Mouse (Mus musculus): ENCODE data around the gene Rrp12. TPM values are rescaled to one million over a fixed set of nuclear protein-coding genes. Genes with fewer than 3 reads are reported as not detected.
"Not testable (repeated sequence)": the region's sequence is repeated elsewhere in the genome, so short reads cannot be mapped to it uniquely, and the experiment has no call there.

Rrp12 gene
- total RNA-seq, 4 experiments from 2014 or later: 15.8 to 17.9 (median 17.0) TPM

- DNase-seq: no peak
These were observed 10.5 kb upstream of the Rrp12 start for GRCm38 (mm10) chr19:41906311-41907078.

DNA sequence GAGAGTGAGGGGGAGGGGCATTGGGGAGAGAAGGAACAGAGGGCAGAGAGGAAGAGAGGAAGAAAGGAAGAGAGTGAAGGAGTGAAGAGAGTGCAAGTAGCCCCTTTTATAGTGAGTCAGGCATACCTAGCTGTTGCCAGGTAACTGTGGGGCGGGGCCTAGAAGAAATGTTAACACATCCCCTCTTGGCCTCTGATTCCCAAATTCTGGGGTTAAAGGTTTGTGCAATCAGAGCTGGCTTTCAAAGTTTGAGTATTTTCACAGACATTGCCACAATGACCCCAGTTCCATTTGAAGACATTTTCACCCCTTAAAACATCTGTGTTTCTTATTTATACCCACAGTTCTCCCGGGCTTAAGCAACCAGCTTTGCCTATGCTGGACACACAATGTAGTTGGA lies 9.3 kb upstream of the Rrp12 start:
- no peak for DNase-seq

DNA sequence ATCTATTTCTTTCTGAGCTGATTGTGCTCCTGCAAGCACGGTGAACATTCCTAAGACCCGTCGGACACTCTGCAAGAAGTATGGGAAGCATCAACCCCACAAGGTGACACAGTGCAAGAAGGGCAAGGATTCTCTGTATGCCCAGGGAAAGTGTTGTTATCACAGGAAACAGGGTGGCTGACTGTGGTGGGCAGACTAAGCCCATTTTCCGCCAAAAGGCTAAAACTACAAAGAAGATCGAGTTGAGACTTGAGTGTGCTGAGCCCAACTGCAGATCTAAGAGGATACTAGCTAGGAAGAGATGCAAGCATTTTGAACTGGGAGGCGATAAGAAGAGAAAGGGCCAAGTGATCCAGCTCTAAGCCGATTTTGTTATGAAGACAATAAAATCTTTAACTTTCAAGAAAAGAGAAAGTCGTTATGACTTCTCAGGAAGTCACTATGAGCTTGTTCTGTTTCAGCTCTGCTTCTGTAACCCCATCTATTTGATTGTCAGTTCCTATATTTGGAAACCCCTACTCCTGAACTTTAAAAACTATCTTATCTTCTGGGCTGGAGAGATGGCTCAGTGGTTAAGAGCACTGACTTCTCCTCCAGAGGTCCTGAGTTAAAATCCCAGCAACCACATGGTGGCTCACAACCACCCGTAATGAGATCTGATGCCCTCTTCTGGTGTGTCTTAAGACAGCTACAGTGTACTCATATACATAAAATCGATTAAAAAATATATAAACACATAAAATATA lies 7.0 kb upstream of the Rrp12 start:
- DNase-seq: no peak

DNA sequence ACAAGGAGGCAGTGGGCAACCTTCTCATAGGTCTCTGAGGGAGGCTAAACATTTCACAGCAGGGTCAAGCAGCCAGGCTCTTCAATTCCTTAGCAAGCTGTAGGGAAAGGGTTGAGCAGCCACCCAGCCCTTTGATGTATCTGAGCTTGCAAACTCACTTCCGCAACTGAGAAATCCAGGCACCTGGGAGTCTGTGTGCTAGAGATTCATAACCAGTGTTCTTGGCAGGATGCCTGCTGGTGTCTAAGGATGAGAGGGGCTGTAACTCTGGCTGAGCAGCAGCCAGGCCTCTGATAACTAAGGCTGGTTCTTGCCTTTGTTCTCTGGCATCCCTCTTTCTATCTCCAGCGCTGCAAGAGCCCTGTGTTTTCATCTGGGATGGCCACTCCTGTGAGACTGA lies 5.7 kb upstream of the Rrp12 start:
- no peak for DNase-seq

DNA sequence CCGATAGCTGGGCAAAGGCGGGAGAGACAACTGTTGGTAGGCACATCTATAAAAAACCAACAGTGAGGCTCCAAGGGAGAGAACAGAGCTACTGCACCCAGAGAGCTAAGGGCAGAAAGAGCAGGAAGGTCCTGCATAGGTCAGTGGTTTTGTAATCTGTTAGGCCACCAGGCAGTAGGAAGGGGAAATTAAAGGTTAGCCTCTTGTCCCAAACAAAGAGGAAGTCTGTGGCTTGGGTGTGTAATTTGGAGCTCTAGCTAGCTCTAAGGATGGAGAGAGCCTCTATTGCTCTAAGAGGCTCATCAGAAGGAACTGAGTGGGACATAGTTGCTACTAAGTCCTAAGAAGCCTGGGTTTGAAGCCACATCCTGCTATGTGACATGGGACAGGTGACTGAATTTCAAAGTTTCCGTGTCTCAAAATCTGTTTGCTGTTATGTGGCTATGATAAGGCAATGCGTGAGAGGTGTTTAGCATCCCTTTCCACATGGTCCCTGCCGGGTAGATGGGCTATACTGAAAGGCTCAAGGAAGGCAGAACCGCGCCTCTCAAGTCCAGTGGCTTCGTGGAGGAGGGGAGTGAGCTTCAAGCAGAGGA lies 4.6 kb upstream of the Rrp12 start:
- no peak for DNase-seq

DNA sequence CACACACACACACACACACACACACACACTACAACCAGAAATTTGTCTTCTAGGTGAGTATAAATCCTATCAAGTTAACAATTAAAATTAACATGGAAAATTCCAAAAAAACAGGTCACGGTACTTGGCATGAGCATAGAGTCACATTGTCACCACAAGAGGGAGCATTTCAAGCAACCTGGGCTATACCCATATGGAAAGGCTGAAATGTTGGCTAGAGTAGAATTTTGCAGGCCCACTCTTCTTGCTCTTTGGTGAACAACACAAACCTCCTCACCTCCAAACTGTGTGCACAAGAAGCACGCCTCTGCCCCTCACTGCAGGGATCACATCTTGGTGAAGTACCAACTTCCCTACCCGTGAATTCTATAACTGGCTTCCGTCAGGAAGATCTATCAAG lies 2.9 kb upstream of the Rrp12 start:
- no peak for DNase-seq

DNA sequence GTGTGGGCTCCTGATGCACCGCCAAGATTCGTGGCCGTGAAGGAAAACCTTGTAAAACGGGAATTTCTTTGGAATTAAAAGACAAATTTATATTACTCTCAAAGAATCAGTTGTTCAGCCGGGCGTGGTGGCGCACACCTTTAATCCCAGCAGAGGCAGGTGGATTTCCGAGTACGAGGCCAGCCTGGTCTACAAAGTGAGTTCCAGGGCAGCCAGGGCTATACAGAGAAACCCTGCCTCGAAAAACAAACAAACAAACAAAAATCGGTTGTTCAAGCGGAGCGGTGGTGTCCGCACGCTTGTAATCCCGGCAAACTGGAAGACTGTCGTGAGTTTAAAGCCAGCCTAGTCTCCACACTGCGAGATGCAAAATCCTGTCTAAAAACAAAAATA lies 342 bp upstream of the Rrp12 start:
- DNase-seq: no peak

DNA sequence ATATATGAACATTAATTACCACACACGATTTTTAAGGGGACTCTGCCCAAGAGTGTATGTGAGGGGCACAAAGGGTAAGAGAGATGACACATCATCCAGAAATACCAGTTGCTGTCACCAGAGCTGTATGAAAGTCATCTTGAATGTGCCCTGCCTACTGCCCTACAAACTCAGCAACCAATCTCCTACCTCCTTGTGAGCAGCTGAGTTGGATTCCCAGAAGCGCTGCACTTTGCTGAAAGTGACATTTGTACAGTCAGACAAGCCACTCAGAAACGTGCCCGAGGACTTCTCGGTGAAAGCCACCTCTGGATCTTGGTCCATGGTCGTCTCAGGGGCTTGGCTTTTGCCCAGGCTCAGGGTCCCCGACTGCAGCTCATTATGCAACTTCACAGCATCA lies 1.0 kb downstream of the Rrp12 start:
- DNase-seq: no peak

DNA sequence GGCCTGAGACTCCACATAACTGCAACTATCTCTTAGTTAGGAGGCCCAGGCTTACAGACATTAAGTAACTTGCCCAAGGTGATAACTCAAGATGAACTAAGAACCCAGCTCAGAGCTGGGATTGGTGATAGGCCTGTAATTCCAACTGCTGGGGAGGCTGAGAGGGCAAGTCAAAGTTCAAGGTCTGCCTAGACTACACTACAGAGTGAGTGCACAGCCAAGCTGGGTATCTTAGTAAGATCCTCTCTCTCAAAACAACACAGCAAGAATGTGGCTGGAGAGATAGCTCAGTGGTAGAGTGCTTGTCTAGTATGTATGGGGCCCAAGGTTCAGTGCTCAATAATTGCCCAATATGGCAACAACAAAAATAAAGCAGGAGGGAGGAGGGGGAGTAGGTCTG lies 7.8 kb downstream of the Rrp12 start:
- DNase-seq: no peak

DNA sequence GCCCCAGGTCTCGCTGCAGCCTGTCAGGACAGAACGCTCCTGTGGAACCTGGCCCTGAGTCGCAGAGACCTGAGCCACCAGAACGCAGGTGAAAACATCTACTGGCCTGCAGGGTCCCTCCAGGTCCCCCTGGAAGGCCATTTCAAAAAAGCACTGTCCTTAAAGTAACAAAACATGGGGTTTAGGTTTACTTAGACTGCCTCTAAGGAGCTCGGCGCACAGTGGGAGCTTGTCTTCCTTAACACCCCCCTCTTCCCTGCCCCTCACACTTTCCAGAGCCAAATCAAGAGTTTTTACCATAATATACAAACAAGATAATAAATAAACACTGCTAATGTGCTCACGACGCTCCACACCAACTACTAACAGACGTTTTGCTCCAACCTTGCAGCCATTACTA lies 12.1 kb downstream of the Rrp12 start:
- DNase-seq: no peak

DNA sequence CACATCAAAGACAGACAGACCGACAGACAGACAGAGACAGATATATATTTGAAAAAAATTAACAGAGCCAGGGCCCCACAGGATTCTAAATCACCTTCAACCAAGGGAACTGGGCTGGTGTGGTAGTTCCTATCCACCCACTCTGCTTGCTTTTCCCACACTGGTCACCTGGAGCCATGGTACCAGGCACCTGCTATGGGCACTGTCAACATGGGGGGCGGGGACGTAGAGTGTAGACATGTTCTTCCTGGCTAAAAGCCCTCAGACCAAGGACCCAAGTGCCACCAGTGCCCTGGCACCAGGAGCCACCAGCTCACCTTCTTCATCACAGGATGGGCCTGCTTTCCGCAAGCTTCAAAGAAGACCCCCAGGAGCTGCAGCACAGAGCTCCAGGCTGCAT lies 14.1 kb downstream of the Rrp12 start:
- no peak for DNase-seq

GRCm38 (mm10) chr19:41874356-41874755 lies 21.6 kb downstream of the Rrp12 start:
- no peak for DNase-seq

- no peak for DNase-seq
These were observed 23.7 kb downstream of the Rrp12 start for GRCm38 (mm10) chr19:41872285-41872684.

GRCm38 (mm10) chr19:41869946-41870345 lies 26.0 kb downstream of the Rrp12 start:
- DNase-seq: not testable (repeated sequence)

DNA sequence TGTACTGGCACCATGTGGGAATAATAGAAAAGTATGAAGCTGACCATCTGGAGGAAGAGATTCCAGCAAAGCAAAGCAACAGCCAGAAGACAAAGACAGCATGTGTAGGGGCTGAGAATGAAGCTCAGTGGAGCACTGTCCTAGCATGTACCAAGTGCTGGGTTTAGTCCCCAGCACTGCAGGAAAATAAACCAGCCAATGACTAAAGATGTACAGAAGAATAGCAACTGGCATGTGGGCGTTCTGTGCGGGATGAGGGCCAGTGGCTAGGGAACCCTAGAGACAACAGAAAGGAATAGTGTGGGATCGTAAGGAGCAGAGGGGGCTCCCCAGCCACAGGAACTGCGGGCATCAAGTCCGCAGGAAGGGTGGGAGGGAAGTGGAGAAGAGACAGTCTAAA lies 26.7 kb downstream of the Rrp12 start:
- no peak for DNase-seq

DNA sequence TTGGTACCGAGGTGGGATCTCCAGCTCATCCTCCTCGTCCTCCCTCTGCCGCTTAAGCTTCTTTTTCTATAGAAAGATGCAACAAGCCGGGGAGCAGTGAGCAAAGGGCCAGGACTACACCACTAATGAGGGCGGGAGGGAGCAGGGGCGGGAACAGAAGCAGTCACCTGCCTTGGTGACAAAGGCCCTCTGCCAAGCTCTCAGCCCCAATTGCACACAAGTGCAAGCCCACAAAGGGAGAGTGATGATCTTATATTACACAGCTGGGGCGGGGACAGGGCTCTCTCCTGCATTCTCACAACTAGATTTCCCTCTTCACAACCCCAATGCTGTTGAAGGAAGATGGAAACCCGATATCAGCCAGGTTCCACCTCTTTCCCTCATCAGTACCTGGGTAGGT lies 29.3 kb downstream of the Rrp12 start:
- no peak for DNase-seq

GRCm38 (mm10) chr19:41857816-41858310 lies 38.1 kb downstream of the Rrp12 start:
- DNase-seq: no peak

DNA sequence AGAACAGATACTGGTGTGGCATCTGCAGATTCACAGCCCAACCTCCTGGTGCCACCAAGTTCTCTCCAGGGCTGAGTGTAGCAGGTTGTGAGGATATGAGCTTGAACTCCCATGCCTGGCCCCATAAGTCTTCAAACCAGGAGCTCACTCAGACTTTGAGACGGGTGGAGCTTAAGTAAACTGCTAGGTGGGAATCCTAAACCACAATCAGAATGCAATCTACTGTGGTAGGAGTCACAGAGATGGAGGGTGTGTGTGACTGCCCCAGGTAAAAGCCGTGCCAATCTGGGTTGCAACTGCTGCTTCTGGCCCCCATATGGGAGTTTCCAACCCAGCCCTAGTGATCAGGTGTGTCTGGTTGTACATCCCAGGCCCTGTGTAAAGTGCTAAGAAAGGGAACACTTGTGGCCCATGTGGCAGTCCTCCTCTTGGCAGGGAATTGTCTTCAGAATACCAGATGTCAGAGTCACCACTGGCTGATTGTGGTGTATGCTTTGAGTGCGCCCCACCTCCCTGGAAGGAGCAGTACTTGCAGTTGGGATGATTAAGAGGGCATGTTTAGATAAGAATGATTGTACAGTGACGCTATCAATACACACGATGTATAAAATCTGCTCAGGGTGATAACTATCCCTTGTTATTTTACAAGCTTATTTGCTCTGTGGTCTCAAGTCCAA lies 38.7 kb downstream of the Rrp12 start:
- DNase-seq: no peak

GRCm38 (mm10) chr19:41852423-41852822 lies 43.5 kb downstream of the Rrp12 start:
- DNase-seq: no peak

DNA sequence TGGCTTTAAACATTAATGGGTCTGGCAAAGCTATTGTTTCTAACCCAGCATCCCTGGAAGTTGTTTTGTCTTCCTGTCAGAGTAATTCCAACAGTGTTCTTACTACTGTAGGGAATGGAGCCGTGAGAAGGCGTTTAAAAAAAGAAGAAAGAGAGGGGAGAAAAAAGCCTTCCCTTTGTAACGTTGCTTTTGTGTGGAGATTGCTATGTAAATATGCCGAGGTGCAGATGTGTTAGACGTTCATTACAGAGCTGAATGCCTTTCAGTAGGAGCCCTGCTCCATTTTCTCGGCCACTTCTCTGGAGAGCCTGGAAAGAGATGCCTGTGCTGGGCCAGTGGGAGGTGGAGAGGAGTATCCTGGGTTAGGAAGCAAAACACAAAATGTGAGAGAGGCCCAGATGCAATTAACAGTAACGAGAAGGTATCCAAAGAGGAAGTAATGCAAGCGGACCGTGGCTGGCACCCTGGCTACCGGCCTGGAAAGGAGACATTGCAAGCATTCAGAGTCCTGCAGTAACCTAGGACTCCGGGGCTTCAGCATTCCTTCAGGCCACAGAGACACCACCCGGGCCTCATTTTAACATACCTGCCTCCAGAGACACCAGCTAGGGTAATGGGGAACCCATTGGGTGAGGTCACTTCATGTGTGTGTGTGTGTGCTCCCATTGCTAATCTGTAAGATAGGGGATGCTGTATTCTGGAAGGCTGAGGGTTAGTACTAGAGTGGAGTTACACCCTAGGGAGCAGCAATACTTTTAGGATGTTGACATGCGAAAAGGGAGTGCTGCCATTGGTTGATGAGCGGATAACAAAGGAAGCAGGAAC lies 45.0 kb downstream of the Rrp12 start:
- DNase-seq: no peak

DNA sequence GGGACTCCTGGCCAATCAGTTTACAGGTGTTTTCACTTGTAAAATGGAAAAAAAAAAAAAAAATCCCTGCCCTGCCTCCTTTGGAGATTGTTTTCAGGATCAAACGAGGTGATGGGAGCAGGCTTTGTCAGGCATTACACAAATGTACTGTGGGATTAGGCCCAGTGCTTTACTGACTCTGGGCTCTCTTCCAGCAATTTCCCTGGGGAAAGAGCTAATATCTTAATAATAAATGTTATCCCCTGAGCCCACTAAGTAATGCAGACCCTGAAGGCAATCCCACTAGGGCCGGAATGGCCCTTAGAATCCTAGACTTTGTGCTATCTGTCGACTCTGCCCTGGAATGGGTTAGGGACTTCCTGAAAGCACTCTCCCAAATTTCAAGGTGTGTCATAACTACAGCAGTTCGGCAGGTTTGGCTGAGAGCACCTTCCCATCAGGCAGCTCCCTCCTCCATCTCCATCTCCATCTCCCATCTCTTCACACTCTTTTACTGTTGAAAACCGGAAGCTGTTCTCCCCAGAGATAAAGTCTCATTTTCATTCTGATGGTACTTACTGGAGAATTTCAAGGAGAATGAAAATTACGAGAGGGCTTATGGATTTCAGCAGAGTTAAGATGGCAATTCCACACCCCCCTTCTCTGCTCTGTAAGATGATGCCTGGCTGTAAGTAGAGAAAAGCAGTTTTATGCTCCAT lies 45.8 kb downstream of the Rrp12 start:
- no peak for DNase-seq
